Mouse (Mus musculus) midbrain, embryonic 16.5 days (tissue): ENCODE results near the gene Grb2. TPM values are rescaled to one million over a fixed set of nuclear protein-coding genes. Genes with fewer than 3 reads are reported as not detected.

Source experiments
- ATAC-seq: fragments of 200-750 bp; cut with Nextera tagmentation; 2 replicates; pipeline ENCODE4 v1.8.0; 2017; ENCODE audit warnings: moderate TSS enrichment
- H3K27ac ChIP-seq: fragments of 300-500 bp; sonication (generic); 2 replicates; pipeline ENCODE4 v1.5.1; 2014; ENCODE audit warnings: mild to moderate bottlenecking, low read length, mixed read lengths
- H3K27me3 ChIP-seq: fragments of 300-500 bp; sonication (generic); 2 replicates; pipeline ENCODE4 v1.6.1; 2014; ENCODE audit warnings: low read depth, low read length, mixed read lengths; ENCODE audit not compliant: control insufficient read depth, insufficient read depth
- H3K36me3 ChIP-seq: fragments of 300-500 bp; sonication (generic); 2 replicates; pipeline ENCODE4 v1.6.1; 2014; ENCODE audit warnings: mild to moderate bottlenecking, low read length, moderate library complexity, mixed read lengths; ENCODE audit not compliant: control insufficient read depth, insufficient read depth
- H3K4me1 ChIP-seq: fragments of 300-500 bp; sonication (generic); 2 replicates; pipeline ENCODE4 v1.6.1; 2014; ENCODE audit warnings: mild to moderate bottlenecking, low read length, mixed read lengths; ENCODE audit not compliant: control insufficient read depth, insufficient read depth
- H3K4me2 ChIP-seq: fragments of 300-500 bp; sonication (generic); 2 replicates; pipeline ENCODE4 v1.6.1; 2014; ENCODE audit warnings: mild to moderate bottlenecking, low read length, mixed read lengths
- H3K4me3 ChIP-seq: fragments of 300-500 bp; sonication (generic); 2 replicates; pipeline ENCODE4 v1.5.1; 2014; ENCODE audit warnings: low read depth, mild to moderate bottlenecking, low read length, moderate library complexity, mixed read lengths
- H3K9ac ChIP-seq: fragments of 300-500 bp; sonication (generic); 2 replicates; pipeline ENCODE4 v1.6.1; 2014; ENCODE audit warnings: low read depth, low read length, mixed read lengths
- H3K9me3 ChIP-seq: fragments of 300-500 bp; sonication (generic); replicated peaks from 2 replicates; pipeline ENCODE4 v1.6.1; 2014; ENCODE audit warnings: mild to moderate bottlenecking, low read length, mixed read lengths; ENCODE audit not compliant: control insufficient read depth, poor library complexity, severe bottlenecking
- whole genome bisulfite sequencing: fragments of 180-500 bp; shearing (Covaris S2); extraction: QIAGEN DNeasy Blood & Tissue Kit; methylation state at CpG from one replicate; pipeline ENCODE4 v1.1.7; 2014; 5-methylcytosine and 5-hydroxymethylcytosine counted together
- polyA plus RNA-seq: library from polyadenylated mRNA; unstranded; fragments of >200 nt; fragmentation: Nextera tagmentation; extraction: Ambion mirVana; gene quantifications from 2 replicates; pipeline ENCODE4 v1.2.1, GENCODE M21; 2015

The Grb2 gene
- polyA plus RNA-seq, 1 experiment from 2014 or later = 196 TPM

DNA sequence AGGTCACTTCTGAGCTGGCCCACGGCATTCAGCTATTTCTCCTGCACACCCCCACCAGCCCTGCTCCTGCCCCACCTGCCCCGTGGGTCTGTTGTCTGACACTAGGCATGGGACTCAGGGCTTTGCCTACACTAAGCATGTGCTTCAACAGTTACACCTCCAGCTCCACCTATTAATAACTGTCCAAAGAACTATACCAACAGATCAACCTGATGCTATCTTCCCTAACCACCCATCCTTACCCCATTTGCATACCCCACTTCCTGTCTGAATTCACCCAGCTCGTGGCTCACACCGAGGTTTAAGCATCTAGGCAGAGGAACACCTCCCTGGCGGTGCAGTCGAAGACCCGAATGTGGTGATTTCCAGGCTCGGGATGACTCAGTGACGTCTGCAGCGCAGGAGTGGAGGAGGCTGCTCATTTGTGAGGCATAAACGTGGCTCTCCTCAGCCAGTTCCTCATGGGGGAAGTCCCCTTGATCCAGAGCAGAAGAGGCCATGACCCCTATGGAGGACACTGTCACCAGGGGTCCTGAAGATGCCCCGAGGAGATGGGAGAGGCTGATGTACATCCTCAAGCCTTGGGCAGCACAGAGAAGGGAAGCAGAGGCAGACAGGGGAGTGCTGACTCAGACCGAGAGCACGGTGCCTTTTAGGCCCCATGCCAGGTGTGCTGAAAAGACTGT is 67.3 kb downstream of the Grb2 start:
- no peak overlapping the region for H3K4me3 ChIP-seq
- no peaks in the 10 kb centered on the region for H3K27me3 ChIP-seq
- H3K9me3 ChIP-seq = no peaks in the 10 kb centered on the region
- H3K4me2 ChIP-seq = no peak overlapping the region
- H3K36me3 ChIP-seq = no peaks in the 10 kb centered on the region; the same call in none of the 2 replicates
- H3K4me1 ChIP-seq = no peaks in the 10 kb centered on the region
- 54% methylated on average over 14 of the region's 14 CpGs for WGBS
- H3K27ac ChIP-seq = no peak overlapping the region
- ATAC-seq = no peak
- no peak overlapping the region for H3K9ac ChIP-seq

DNA sequence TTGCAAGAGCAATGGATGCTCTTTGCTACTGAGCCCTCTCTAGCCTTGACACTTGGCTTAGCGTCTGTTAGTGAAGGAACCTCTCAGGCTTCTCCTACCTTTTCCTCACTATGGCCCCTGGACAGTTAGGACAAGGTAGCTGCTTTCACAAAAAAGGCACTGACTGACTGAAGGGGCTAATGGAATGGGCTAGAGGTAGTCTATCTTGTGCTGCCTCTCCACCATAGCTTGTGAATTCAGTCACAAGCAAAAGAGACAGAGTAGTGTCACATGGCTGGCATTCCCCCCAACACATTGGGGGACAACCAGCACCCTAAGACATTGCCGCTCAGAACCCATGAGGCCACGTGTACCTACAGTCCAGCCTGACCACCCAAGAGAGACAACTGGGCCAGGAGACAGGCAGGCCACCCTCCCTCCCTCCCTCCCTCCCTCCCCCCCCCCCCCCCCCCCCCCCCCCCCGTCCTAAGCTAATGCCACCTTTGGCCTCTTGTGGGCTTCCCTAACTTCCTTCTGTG is 68.0 kb downstream of the Grb2 start:
- H3K4me2 ChIP-seq = no peak overlapping the region
- no peak overlapping the region for H3K27ac ChIP-seq
- H3K9ac ChIP-seq = no peak overlapping the region
- no peaks in the 10 kb centered on the region; the same call in 1 of the 2 replicates for H3K36me3 ChIP-seq
- 95% methylated on average over 3 of the region's 4 CpGs for WGBS
- H3K4me3 ChIP-seq = no peak overlapping the region
- no peaks in the 10 kb centered on the region for H3K27me3 ChIP-seq
- H3K9me3 ChIP-seq = no peaks in the 10 kb centered on the region
- no peaks in the 10 kb centered on the region for H3K4me1 ChIP-seq
- no peak for ATAC-seq

DNA sequence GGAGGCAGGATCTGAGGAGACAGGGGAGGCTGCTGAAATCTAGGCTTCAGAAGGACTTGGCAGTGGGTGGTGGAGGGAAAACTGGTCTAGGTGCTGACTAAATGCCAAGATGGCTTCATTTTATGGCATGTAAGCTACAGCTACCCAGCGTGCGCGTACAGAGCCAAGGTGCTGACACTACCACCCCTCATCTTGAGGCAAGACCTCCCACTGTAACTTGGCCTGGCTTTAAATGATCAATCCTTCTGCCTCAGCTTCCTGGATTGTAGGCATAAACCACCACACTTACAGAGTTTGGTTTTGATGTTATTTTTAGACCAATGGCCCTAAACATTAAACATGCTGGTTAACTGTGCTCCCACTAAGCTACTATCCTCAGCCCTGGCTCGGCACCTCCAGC is 68.9 kb downstream of the Grb2 start:
- Histone ChIP-seq H3K9ac (0 out of 2 replicates have a peak overlapping the region, but pooled peaks have one; percentile 25), H3K9me3 (no peaks in the 10 kb centered on the region), H3K27me3 (no peaks in the 10 kb centered on the region), H3K4me1 (no peaks in the 10 kb centered on the region), H3K36me3 (no peaks in the 10 kb centered on the region), H3K4me3 (no peak overlapping the region), H3K27ac (no peak overlapping the region), H3K4me2 (no peak overlapping the region)
- WGBS = 83% methylated on average over 4 of the region's 4 CpGs
- ATAC-seq = no peak

DNA sequence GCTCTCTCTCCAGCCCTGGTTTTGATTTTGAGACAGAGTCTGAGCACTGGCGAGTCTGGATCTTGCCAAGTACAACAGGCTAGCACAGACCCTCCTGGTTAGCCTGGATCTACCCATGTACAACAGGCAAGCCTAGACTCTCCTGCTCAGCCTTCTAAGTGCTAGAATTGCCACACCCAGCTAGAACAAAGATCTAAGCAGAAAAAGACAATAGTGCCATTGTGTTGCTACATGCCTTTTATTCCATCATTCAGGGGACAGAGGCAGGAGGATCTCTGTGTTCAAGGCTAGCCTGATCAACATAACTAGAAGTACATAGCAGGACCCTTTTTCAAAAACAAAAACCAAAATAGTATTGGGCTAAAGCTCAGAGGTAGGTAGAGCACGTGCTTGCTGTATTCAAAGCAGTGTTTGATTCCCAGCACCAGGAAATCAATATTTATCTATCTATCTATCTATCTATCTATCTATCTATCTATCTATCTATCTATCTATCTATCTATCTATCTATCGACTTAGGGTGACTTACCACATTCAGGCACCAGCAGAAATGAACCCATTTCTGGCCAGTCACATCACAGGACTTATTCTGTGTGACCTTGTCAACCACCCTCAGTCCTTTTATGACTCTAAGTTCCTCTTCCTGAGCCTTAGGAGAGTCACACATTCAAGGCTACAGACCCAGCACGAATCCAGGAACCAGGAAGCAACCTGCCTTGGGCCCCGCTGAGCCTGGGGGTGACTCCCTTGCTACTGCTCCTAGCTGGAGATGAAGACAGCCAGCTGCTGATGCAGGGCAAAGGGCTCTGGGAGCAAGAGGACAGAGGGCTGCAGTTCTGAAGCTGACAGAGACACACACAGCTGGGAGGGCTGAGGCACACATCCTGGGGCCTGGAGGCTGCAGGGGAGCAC is 69.6 kb downstream of the Grb2 start:
- 83% methylated on average over 5 of the region's 5 CpGs for WGBS
- Histone ChIP-seq H3K27ac (no peak overlapping the region), H3K36me3 (no peaks in the 10 kb centered on the region)

DNA sequence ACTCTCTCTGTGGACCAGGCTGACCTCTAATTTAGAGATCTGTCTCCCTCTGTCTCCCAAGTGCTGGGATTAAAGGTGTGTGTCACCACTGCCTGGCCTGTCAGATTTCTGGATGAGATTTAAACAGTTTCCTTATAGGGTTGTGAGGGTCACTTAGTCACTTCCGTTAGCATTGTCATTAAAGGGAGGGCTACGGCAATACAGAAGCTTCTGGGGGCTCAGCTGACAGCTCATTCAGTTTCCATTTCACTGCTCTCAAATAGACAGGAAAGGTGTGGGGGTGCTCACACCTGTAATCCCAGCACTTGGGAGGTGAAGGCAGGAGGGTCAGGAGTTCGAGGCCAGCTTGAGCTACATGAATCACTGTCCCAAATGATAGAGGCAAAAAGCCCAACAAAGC is 71.4 kb downstream of the Grb2 start:
- Histone ChIP-seq H3K4me3 (no peak overlapping the region), H3K4me1 (no peaks in the 10 kb centered on the region), H3K9ac (no peak overlapping the region), H3K9me3 (no peaks in the 10 kb centered on the region), H3K4me2 (no peak overlapping the region), H3K36me3 (no peaks in the 10 kb centered on the region), H3K27me3 (no peaks in the 10 kb centered on the region), H3K27ac (no peak overlapping the region)
- 82% methylated on average over 3 of the region's 3 CpGs for WGBS
- ATAC-seq = no peak

More for the DNA sequence above, 69.6 kb downstream of the Grb2 start:
- H3K4me2 ChIP-seq = no peak overlapping the region
- H3K27me3 ChIP-seq = no peaks in the 10 kb centered on the region
- ATAC-seq = no peak
- H3K9me3 ChIP-seq = no peaks in the 10 kb centered on the region
- H3K9ac ChIP-seq = 0 out of 2 replicates have a peak overlapping the region, but pooled peaks have one; percentile 25
- no peaks in the 10 kb centered on the region for H3K4me1 ChIP-seq
- H3K4me3 ChIP-seq = no peak overlapping the region

DNA sequence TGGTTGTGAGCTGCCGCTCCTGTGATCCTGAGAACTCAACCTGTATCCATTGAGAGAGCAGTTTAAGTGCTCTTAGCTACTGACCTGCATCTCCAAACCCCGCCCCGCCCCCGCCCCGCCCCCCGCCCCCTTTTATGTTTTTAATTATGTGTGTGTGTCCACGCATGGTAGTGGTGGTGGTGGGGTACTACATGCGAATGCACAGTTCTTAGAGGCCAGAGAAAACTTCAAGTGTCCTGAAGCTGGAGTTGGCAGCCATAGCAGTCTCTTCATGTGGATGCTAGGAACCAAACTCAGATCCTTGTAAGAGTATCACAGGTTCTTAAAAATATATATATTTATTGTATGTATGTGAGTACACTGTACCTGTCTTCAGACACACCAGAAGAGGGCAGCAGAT is 72.9 kb downstream of the Grb2 start:
- Histone ChIP-seq H3K27me3 (no peaks in the 10 kb centered on the region), H3K9me3 (no peaks in the 10 kb centered on the region), H3K4me2 (no peak overlapping the region), H3K27ac (no peak overlapping the region), H3K4me3 (no peak overlapping the region), H3K36me3 (no peaks in the 10 kb centered on the region), H3K4me1 (no peaks in the 10 kb centered on the region), H3K9ac (no peak overlapping the region)
- no peak for ATAC-seq
- 79% methylated on average over 8 of the region's 8 CpGs for WGBS

DNA sequence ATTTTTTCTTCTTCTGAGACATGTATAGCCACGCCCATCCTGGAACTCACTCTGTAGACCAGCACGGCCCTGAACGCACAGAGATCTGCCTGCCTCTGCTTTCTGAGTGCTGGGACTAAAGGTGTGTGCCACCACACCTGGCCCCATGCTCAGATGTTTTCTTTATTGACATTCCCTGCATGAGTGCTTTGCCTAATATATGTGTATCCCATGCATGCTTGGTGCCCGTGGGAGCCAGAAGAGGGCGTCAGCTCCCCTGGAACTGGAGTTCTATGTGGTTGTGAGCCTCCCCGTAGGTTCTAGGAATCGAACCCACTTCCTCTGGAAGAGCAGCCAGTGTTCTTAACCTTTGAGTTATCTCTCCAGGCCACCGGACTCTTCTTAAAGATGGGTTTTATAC is 73.4 kb downstream of the Grb2 start:
- H3K36me3 ChIP-seq = no peaks in the 10 kb centered on the region
- H3K27ac ChIP-seq = no peak overlapping the region
- no peaks in the 10 kb centered on the region for H3K9me3 ChIP-seq
- no peak for ATAC-seq
- H3K4me1 ChIP-seq = no peaks in the 10 kb centered on the region
- 90% methylated on average over 8 of the region's 8 CpGs for WGBS
- H3K27me3 ChIP-seq = no peaks in the 10 kb centered on the region
- no peak overlapping the region for H3K9ac ChIP-seq
- H3K4me3 ChIP-seq = no peak overlapping the region
- no peak overlapping the region for H3K4me2 ChIP-seq

DNA sequence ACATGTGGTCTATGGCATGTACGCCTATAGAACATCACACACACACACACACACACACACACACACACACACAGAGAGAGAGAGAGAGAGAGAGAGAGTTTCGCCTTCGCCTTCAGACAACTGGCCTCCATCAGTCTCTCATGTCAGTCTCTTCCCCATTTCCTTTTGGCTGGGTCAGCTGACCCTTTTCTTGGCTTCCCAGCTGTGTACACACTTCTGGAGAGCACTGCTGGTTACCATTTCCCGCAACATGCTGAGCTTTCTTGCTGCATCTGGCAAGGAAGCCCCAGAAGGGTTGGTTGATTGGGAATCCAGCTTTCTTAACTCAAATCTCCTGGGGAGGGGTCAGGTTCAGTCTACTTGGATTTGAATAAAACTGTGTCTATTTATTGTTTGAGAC is 74.3 kb downstream of the Grb2 start:
- no peaks in the 10 kb centered on the region for H3K27me3 ChIP-seq
- no peak overlapping the region for H3K4me3 ChIP-seq
- H3K36me3 ChIP-seq = no peaks in the 10 kb centered on the region
- no peaks in the 10 kb centered on the region for H3K4me1 ChIP-seq
- no peaks in the 10 kb centered on the region for H3K9me3 ChIP-seq
- no peak for ATAC-seq
- no peak overlapping the region for H3K9ac ChIP-seq
- H3K4me2 ChIP-seq = no peak overlapping the region
- 72% methylated on average over 4 of the region's 4 CpGs for WGBS
- no peak overlapping the region for H3K27ac ChIP-seq

DNA sequence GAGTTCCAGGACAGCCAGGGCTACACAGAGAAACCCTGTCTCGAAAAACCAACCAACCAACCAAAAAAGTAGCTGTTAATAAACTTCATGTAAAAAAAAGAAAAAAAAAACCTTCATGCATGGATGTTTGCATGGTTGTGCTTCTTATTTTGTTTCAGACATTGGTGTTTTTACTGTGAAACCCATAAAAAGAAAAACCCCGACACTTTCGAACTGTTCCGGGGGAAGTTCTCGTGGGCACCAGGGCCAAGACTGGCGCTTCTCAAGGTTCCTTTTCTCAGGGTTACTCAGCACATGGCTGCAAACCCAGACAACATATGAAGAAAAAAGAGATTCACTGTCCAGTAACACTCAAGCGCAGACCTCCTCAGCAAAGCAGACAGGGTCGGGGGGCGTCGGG is 75.5 kb downstream of the Grb2 start:
- WGBS = 89% methylated on average over 10 of the region's 10 CpGs
- ATAC-seq = no peak
- no peak overlapping the region for H3K9ac ChIP-seq

More for the DNA sequence above, 75.5 kb downstream of the Grb2 start:
- Histone ChIP-seq H3K4me1 (no peaks in the 10 kb centered on the region), H3K27ac (no peak overlapping the region), H3K36me3 (no peaks in the 10 kb centered on the region), H3K4me2 (no peak overlapping the region), H3K27me3 (no peaks in the 10 kb centered on the region), H3K9me3 (no peaks in the 10 kb centered on the region), H3K4me3 (no peak overlapping the region)
